Mouse (Mus musculus) stomach, postnatal 0 days (tissue): ENCODE results near the gene Abhd14a. TPM values are rescaled to one million over a fixed set of nuclear protein-coding genes. Genes with fewer than 3 reads are reported as not detected.

Source experiments
- ATAC-seq: fragments of 200-750 bp; cut with Nextera tagmentation; 2 replicates; pipeline ENCODE4 v1.8.0; 2017; ENCODE audit not compliant: low FRiP score, low TSS enrichment
- DNase-seq: peaks from one replicate; pipeline ENCODE4 v3.0.0-alpha.2; 2016; ENCODE audit warnings: low spot score
- H3K27ac ChIP-seq: fragments of 300-500 bp; sonication (generic); replicated peaks from 2 replicates; pipeline ENCODE4 v1.5.1; 2014; ENCODE audit warnings: mild to moderate bottlenecking, control low read depth
- H3K27me3 ChIP-seq: fragments of 300-500 bp; sonication (generic); 2 replicates; pipeline ENCODE4 v1.6.1; 2014; ENCODE audit warnings: low read length; ENCODE audit not compliant: control insufficient read depth, insufficient read depth
- H3K36me3 ChIP-seq: fragments of 300-500 bp; sonication (generic); 2 replicates; pipeline ENCODE4 v1.6.1; 2014; ENCODE audit warnings: low read length, mixed read lengths; ENCODE audit not compliant: control insufficient read depth, insufficient read depth
- H3K4me1 ChIP-seq: fragments of 300-500 bp; sonication (generic); replicated peaks from 2 replicates; pipeline ENCODE4 v1.6.1; 2014; ENCODE audit warnings: antibody characterized with exemption; ENCODE audit not compliant: control insufficient read depth, insufficient read depth
- H3K4me2 ChIP-seq: fragments of 300-500 bp; sonication (generic); replicated peaks from 2 replicates; pipeline ENCODE4 v1.6.1; 2014; ENCODE audit warnings: low read depth, mild to moderate bottlenecking, control low read depth, moderate library complexity
- H3K4me3 ChIP-seq: fragments of 300-500 bp; sonication (generic); 2 replicates; pipeline ENCODE4 v1.5.1; 2014; ENCODE audit warnings: low read depth, low read length, control low read depth
- H3K9ac ChIP-seq: fragments of 300-500 bp; sonication (generic); 2 replicates; pipeline ENCODE4 v1.6.1; 2014; ENCODE audit warnings: mild to moderate bottlenecking, low read length, control low read depth, mixed read lengths
- H3K9me3 ChIP-seq: fragments of 300-500 bp; sonication (generic); 2 replicates; pipeline ENCODE4 v1.6.1; 2016; ENCODE audit warnings: low read length; ENCODE audit not compliant: control insufficient read depth
- CTCF ChIP-seq: IDR thresholded peaks from 2 replicates; pipeline ENCODE4 v1.5.1; 2016; ENCODE audit warnings: antibody characterized with exemption, low read depth, mild to moderate bottlenecking, moderate library complexity
- EP300 ChIP-seq: optimal IDR thresholded peaks from 2 replicates; pipeline ENCODE3; 2016; ENCODE audit warnings: antibody characterized with exemption
- WGBS: fragments of 180-500 bp; shearing (Covaris S2); extraction: QIAGEN DNeasy Blood & Tissue Kit; methylation state at CpG from one replicate; pipeline ENCODE4 v1.1.7; 2014; 5-methylcytosine and 5-hydroxymethylcytosine counted together
- polyA plus RNA-seq: library from polyadenylated mRNA; unstranded; fragments of >200 nt; fragmentation: Nextera tagmentation; extraction: Ambion mirVana; gene quantifications from 2 replicates; pipeline ENCODE4 v1.2.1, GENCODE M21; 2015

Gene Abhd14a
- polyA plus RNA-seq, 1 experiment from 2014 or later, result 23.2 TPM

DNA sequence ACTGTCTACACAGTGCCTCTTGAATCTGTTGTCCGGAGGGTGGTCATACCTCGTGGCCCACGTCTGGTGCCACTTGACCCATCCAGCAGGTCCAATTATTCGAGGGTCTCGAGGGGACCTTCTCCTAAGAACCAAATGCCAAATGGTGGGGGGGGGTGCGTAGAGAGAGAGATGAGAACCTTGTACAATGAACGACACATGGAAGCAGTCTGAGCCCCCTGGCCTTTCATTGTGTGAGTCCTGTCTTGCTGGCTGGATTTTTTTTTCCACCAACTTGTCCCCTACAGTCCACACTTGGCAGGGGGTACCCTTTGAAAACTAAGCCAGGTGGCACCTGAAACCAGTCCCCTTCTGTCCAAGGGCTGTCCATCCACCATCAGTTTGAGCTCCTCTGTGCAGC lies 20.3 kb upstream of the Abhd14a start:
- TF ChIP-seq CTCF, result no peak
- TF ChIP-seq EP300, result no peak
- Histone ChIP-seq H3K9ac (no peak overlapping the region), H3K27me3 (peaks cover 2% of the 10 kb centered on the region; the same call in 1 of the 2 replicates), H3K4me3 (no peak overlapping the region), H3K27ac (no peak overlapping the region), H3K36me3 (no peaks in the 10 kb centered on the region), H3K4me1 (peaks cover 4% of the 10 kb centered on the region; the same call in 1 of the 2 replicates), H3K9me3 (no peaks in the 10 kb centered on the region), H3K4me2 (no peak overlapping the region)
- 91% methylated on average over 7 of the region's 7 CpGs for WGBS
- DNase-seq, result no peak
- ATAC-seq, result no peak

DNA sequence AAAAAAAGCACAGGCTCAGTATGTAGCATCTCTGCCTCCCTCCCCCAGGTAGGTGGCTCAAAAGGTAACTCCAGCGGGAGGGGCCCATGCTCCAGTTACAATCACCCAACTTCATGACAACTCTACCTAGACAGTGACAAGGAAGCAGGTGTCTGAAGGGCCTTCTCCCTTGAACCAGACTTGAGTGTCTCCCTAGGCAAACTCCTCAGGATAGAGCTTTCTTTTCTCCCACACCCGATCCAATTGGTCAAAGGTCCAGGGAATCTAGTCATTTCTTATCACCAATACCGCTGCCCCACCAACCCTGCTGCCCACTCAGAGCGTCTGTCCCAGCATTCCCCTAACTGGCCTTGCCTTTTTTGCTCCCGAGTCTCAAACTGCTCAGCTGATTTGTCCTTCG lies 19.2 kb upstream of the Abhd14a start:
- no peak for TF ChIP-seq EP300
- TF ChIP-seq CTCF, result no peak

DNA sequence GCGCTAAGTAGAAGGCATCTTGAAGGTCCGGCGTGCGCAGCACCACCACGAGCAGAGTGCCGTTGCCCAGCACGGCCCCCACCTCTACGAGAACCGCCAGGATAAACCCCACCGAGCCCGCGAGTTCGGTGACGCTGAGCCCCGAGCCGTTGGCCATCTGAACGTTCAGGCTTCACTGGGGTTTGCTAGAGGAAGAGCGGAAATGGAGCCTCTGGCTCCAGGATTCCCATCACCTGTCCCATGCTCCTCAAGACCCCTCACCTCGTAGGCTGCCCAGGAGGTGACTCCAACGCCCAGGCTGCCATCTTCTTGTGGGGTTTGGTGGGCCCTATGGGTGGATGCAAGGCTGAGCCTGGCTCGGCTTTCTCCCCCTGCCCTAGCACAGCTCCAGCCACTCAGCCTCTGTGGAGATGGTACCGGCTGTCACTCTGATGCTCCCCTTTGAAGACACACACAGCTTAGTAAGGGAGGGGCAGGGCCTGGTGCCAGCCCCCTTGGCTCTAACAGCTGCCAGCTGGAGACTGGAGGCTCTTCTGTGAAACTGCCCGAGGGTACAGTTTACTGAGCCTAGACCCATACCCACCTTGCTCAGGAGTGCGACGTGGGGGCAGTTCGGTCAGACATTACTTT lies 18.2 kb upstream of the Abhd14a start, which contains the start of gene Gpr62:
TSS of gene Gpr62 (minus strand) at position 368 of the 630 bp plus-strand sequence.
- H3K27ac ChIP-seq, result no peak within 1 kb of the TSS
- peak within 1 kb of the TSS; percentile 99 for H3K4me2 ChIP-seq
- peak within 1 kb of the TSS; percentile 59 for H3K9ac ChIP-seq
- DNase-seq, result no peak
- no peaks in the 10 kb centered on the region for H3K36me3 ChIP-seq
- H3K4me1 ChIP-seq, result no peaks in the 10 kb centered on the region
- H3K27me3 ChIP-seq, result peaks cover 2% of the 10 kb centered on the region; the same call in 1 of the 2 replicates
- no peak for ATAC-seq
- TF ChIP-seq CTCF (no peak), EP300 (no peak)
- 38% methylated on average over 26 of the region's 26 CpGs for WGBS
- H3K9me3 ChIP-seq, result no peaks in the 10 kb centered on the region
- peak within 1 kb of the TSS; percentile 55 for H3K4me3 ChIP-seq

More for the DNA sequence above, 19.2 kb upstream of the Abhd14a start:
- Histone ChIP-seq H3K4me3 (no peak overlapping the region), H3K27ac (no peak overlapping the region), H3K4me2 (no peak overlapping the region), H3K9ac (no peak overlapping the region), H3K27me3 (peaks cover 2% of the 10 kb centered on the region; the same call in 1 of the 2 replicates), H3K9me3 (no peaks in the 10 kb centered on the region), H3K36me3 (no peaks in the 10 kb centered on the region), H3K4me1 (peaks cover 3% of the 10 kb centered on the region; the same call in 1 of the 2 replicates)
- 85% methylated on average over 6 of the region's 6 CpGs for WGBS
- no peak for DNase-seq
- ATAC-seq, result no peak

DNA sequence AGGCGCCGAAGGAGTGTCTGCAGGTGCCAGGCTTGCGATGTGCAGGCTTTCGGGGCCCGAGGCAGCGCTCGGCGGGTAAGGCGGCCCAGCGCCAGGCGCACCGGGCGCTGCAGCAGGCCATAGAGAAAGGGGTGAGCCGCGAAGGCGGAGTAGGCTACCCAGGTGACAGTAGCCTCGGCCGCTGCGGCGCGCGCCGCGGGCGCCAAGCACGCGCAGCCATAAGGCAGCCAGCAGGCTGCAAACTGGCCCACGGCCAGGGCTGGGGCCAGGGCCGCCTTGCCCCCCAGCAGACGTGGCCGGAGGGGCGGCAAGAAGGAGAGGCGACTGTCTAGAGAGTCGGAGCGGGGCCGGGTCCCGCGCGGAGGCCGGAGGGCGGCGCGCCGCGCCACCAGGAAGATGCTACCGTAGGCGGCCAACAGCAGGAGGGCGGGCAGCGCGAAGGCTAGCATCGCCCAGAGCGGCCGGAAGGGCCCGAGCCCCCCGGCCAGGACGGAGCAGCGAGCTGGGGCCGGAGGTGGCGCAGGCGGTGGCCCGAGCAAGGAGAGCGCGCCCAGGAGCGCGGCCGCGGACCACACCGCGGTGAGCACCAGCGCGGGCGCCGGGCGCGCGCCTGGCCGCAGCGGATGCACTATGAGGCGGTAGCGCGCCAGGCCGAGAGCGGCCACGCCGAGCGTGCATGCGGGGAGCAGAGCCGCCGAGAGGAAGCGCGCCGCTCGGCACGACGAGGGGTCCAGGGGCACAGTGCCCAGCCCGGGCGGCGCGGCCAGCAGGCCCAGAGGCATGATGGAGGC lies 17.5 kb upstream of the Abhd14a start:
- peak; percentile 52 for DNase-seq

DNA sequence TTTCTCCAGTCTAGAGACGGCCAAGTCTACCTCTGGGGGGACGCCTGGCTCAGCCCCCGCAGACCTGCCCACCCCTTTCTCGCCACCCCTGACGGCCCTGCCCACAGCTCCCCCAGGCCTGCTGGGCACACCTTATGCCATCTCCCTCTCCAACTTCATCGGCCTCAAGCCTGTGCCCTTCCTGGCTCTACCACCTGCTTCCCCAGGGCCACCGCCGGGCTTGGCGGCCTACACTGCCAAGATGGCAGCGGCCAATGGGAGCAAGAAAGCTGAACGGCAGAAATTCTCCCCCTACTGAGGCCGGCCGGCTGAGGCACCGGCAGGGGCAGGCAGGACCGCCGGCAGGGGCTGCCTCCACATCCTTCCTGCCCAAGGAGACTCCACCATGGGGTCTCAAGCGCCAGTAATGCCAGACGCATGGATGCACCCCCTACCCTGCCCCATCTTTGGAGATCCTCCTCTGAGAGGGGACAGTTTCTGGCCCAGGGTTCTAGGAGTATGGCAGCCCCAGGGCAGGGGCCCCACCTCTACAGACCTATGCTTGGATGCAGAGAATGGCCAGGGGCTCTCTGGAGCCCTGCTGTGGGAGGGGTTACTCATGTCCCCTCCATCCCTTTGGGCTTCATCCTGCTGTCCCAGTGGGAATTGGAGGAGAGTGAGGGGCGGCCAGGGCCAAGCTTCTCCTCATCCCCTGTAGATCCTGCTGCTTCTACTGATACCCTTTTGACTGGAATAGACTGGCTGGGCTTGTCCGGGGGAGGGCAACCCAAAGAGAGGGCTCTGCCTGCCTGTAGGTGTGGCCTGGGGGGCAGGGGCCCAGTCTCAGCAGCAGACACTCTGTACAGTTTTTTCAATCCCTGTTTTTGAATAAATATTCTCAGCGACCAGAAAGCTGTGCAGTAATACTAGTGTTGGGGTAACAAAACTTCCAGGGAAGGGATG lies 15.9 kb upstream of the Abhd14a start:
- TF ChIP-seq EP300, result no peak
- TF ChIP-seq CTCF, result no peak
- Histone ChIP-seq H3K4me1 (no peaks in the 10 kb centered on the region), H3K9me3 (no peaks in the 10 kb centered on the region), H3K9ac (no peak overlapping the region), H3K36me3 (no peaks in the 10 kb centered on the region), H3K27ac (no peak overlapping the region), H3K4me2 (no peak overlapping the region), H3K27me3 (peaks cover 2% of the 10 kb centered on the region; the same call in 1 of the 2 replicates), H3K4me3 (no peak overlapping the region)
- DNase-seq (no peak), ATAC-seq (no peak)
- 89% methylated on average over 21 of the region's 21 CpGs for WGBS

More for the DNA sequence above, 17.5 kb upstream of the Abhd14a start:
- H3K4me3 ChIP-seq, result peak overlapping the region; percentile 55
- peak overlapping the region; percentile 59 for H3K9ac ChIP-seq
- H3K4me2 ChIP-seq, result peak overlapping the region; percentile 99
- H3K4me1 ChIP-seq, result no peaks in the 10 kb centered on the region
- TF ChIP-seq EP300 (no peak), CTCF (no peak; the same call in 1 of the 2 replicates)
- H3K27me3 ChIP-seq, result peaks cover 2% of the 10 kb centered on the region; the same call in 1 of the 2 replicates
- no peak overlapping the region for H3K27ac ChIP-seq
- ATAC-seq, result peak; percentile 58
- no peaks in the 10 kb centered on the region for H3K36me3 ChIP-seq
- H3K9me3 ChIP-seq, result no peaks in the 10 kb centered on the region
- WGBS, result 3% methylated on average over 72 of the region's 99 CpGs
